Mouse (Mus musculus) myocyte (in vitro differentiated cells): ENCODE results near the gene Stk36. TPM values are rescaled to one million over a fixed set of nuclear protein-coding genes. Genes with fewer than 3 reads are reported as not detected.

Source experiments
- H3K27me3 ChIP-seq: one replicate; pipeline ENCODE4 v1.6.1; 2011; ENCODE audit not compliant: control insufficient read depth, insufficient read depth, insufficient read length
- H3K36me3 ChIP-seq: one replicate; pipeline ENCODE4 v1.6.1; 2011; ENCODE audit not compliant: control insufficient read depth, insufficient read depth
- H3K4me2 ChIP-seq: one replicate; pipeline ENCODE4 v1.6.1; 2011; ENCODE audit warnings: low read depth, control low read depth
- H3K4me3 ChIP-seq: one replicate; pipeline ENCODE4 v1.5.1; 2011; ENCODE audit warnings: mild to moderate bottlenecking, control low read depth, moderate library complexity
- H3K79me2 ChIP-seq: one replicate; pipeline ENCODE4 v1.6.1; 2011; ENCODE audit not compliant: control insufficient read depth, insufficient read depth
- H3ac ChIP-seq: one replicate; pipeline ENCODE4 v1.6.1; 2011; ENCODE audit not compliant: control insufficient read depth, insufficient read length
- CEBPB ChIP-seq: IDR thresholded peaks from 2 replicates; pipeline ENCODE4 v1.6.1; 2011; ENCODE audit warnings: mild to moderate bottlenecking, moderate library complexity; ENCODE audit not compliant: poor library complexity, insufficient read depth, severe bottlenecking
- E2F4 ChIP-seq: IDR thresholded peaks from one replicate; pipeline ENCODE4 v1.6.1; 2011; ENCODE audit warnings: mild to moderate bottlenecking, control low read depth, moderate library complexity; ENCODE audit not compliant: insufficient read depth
- MAX ChIP-seq: IDR thresholded peaks from one replicate; pipeline ENCODE4 v1.6.1; 2011; ENCODE audit warnings: low read depth, mild to moderate bottlenecking, control low read depth
- MYOD1 ChIP-seq, 3 experiments: IDR thresholded peaks; one replicate each; pipeline ENCODE4 v1.6.1; 2011; ENCODE audit warnings: control low read depth in 2 of 3, low read depth in 2 of 3, mild to moderate bottlenecking in 2 of 3, moderate library complexity in 1 of 3; ENCODE audit not compliant: insufficient read length in 2 of 3, control insufficient read depth in 1 of 3
- MYOG ChIP-seq, 3 experiments: IDR thresholded peaks; one replicate each; pipeline ENCODE4 v1.6.1; 2011; ENCODE audit warnings: control low read depth in 2 of 3, low read depth in 2 of 3, mild to moderate bottlenecking in 2 of 3; ENCODE audit not compliant: insufficient read length in 2 of 3, control insufficient read depth in 1 of 3, insufficient read depth in 1 of 3
- POLR2A ChIP-seq: IDR thresholded peaks from one replicate; pipeline ENCODE4 v1.6.1; 2011; ENCODE audit warnings: low read depth, mild to moderate bottlenecking, control low read depth, moderate library complexity; ENCODE audit not compliant: insufficient read length
- POLR2AphosphoS2 ChIP-seq: IDR thresholded peaks from one replicate; pipeline ENCODE4 v1.6.1; 2011; ENCODE audit warnings: low read depth, control low read depth; ENCODE audit not compliant: insufficient read length
- REST ChIP-seq: IDR thresholded peaks from one replicate; pipeline ENCODE4 v1.6.1; 2011; ENCODE audit warnings: mild to moderate bottlenecking, control low read depth, moderate library complexity; ENCODE audit not compliant: insufficient read depth, insufficient read length
- SRF ChIP-seq: IDR thresholded peaks from one replicate; pipeline ENCODE4 v1.6.1; 2011; ENCODE audit warnings: low read depth; ENCODE audit not compliant: control insufficient read depth, insufficient read length
- TCF12 ChIP-seq: IDR thresholded peaks from one replicate; pipeline ENCODE4 v1.6.1; 2011; ENCODE audit warnings: mild to moderate bottlenecking, control low read depth; ENCODE audit not compliant: poor library complexity, insufficient read depth, severe bottlenecking
- TCF3 ChIP-seq: IDR thresholded peaks from one replicate; pipeline ENCODE4 v1.6.1; 2011; ENCODE audit warnings: low read depth, control low read depth; ENCODE audit not compliant: insufficient read length
- USF1 ChIP-seq: IDR thresholded peaks from one replicate; pipeline ENCODE4 v1.6.1; 2011; ENCODE audit warnings: low read depth, mild to moderate bottlenecking, control low read depth, moderate library complexity
- polyA plus RNA-seq: library from polyadenylated mRNA; unstranded; fragments of >200 nt; fragmentation: generic; extraction: Trizol; gene quantifications from one replicate; pipeline ENCODE4 v1.2.1, GENCODE M21; 2012; ENCODE audit warnings: missing spikeins

Stk36 gene
- polyA plus RNA-seq, 1 experiment, result 5.2 TPM

GRCm38 (mm10) chr1:74665153-74665552 is 63.9 kb downstream of the Stk36 start:
- TF ChIP-seq POLR2A (no peak), POLR2AphosphoS2 (no peak), MAX (no peak), TCF12 (no peak), MYOG (IDR thresholded peaks at IDR 0.05; ENCODE audit: control insufficient read depth in 1 of 3, insufficient read depth in 1 of 3, insufficient read length in 2 of 3, low read depth in 2 of 3) (no peak), CEBPB (no peak), MYOD1 (IDR thresholded peaks at IDR 0.05; ENCODE audit: control insufficient read depth in 1 of 3, insufficient read length in 2 of 3, low read depth in 2 of 3) (no peak), REST (no peak), USF1 (no peak)
- Histone ChIP-seq H3K79me2 (peaks cover 61% of the 10 kb centered on the region), H3K4me3 (no peak overlapping the region), H3ac (no peak overlapping the region), H3K4me2 (no peak overlapping the region), H3K27me3 (no peaks in the 10 kb centered on the region), H3K36me3 (no peaks in the 10 kb centered on the region)

- Histone ChIP-seq H3K79me2 (peaks cover 67% of the 10 kb centered on the region), H3K4me3 (no peak overlapping the region), H3ac (no peak overlapping the region), H3K36me3 (no peaks in the 10 kb centered on the region), H3K4me2 (no peak overlapping the region), H3K27me3 (no peaks in the 10 kb centered on the region)
- TF ChIP-seq SRF (no peak), USF1 (no peak), E2F4 (no peak), MAX (no peak), POLR2AphosphoS2 (no peak), CEBPB (no peak), TCF12 (no peak), TCF3 (no peak), MYOG (IDR thresholded peaks at IDR 0.05; ENCODE audit: control insufficient read depth in 1 of 3, insufficient read depth in 1 of 3, insufficient read length in 2 of 3, low read depth in 2 of 3) (no peak)
Observed at GRCm38 (mm10) chr1:74668371-74668770, 67.1 kb downstream of the Stk36 start.

GRCm38 (mm10) chr1:74672731-74673130 is 71.5 kb downstream of the Stk36 start:
- no peak overlapping the region for H3ac ChIP-seq
- H3K27me3 ChIP-seq, result no peaks in the 10 kb centered on the region
- TF ChIP-seq USF1 (no peak), TCF3 (no peak), CEBPB (no peak), POLR2AphosphoS2 (no peak), SRF (no peak), E2F4 (no peak), POLR2A (no peak), REST (no peak), TCF12 (no peak)
- H3K4me2 ChIP-seq, result no peak overlapping the region
- H3K79me2 ChIP-seq, result peaks cover 38% of the 10 kb centered on the region
- H3K36me3 ChIP-seq, result no peaks in the 10 kb centered on the region
- no peak overlapping the region for H3K4me3 ChIP-seq

GRCm38 (mm10) chr1:74676863-74677262 is 75.6 kb downstream of the Stk36 start:
- no peak overlapping the region for H3K4me2 ChIP-seq
- peaks cover 13% of the 10 kb centered on the region for H3K79me2 ChIP-seq
- H3K4me3 ChIP-seq, result no peak overlapping the region
- TF ChIP-seq E2F4 (no peak), POLR2A (no peak), POLR2AphosphoS2 (no peak), MAX (no peak), MYOG (IDR thresholded peaks at IDR 0.05; ENCODE audit: control insufficient read depth in 1 of 3, insufficient read depth in 1 of 3, insufficient read length in 2 of 3, low read depth in 2 of 3) (no peak), REST (no peak), MYOD1 (IDR thresholded peaks at IDR 0.05; ENCODE audit: control insufficient read depth in 1 of 3, insufficient read length in 2 of 3, low read depth in 2 of 3) (no peak)
- no peaks in the 10 kb centered on the region for H3K27me3 ChIP-seq
- H3K36me3 ChIP-seq, result peaks cover 24% of the 10 kb centered on the region
- H3ac ChIP-seq, result no peak overlapping the region

GRCm38 (mm10) chr1:74677843-74678242 is 76.6 kb downstream of the Stk36 start:
- Histone ChIP-seq H3K36me3 (peaks cover 28% of the 10 kb centered on the region), H3K4me2 (no peak overlapping the region), H3K79me2 (peaks cover 5% of the 10 kb centered on the region), H3K4me3 (no peak overlapping the region), H3K27me3 (no peaks in the 10 kb centered on the region), H3ac (no peak overlapping the region)
- TF ChIP-seq POLR2A (no peak), USF1 (no peak), SRF (no peak), MYOG (IDR thresholded peaks at IDR 0.05; ENCODE audit: control insufficient read depth in 1 of 3, insufficient read depth in 1 of 3, insufficient read length in 2 of 3, low read depth in 2 of 3) (no peak), E2F4 (no peak), REST (no peak), POLR2AphosphoS2 (no peak), TCF3 (no peak), MAX (no peak), MYOD1 (IDR thresholded peaks at IDR 0.05; ENCODE audit: control insufficient read depth in 1 of 3, insufficient read length in 2 of 3, low read depth in 2 of 3) (no peak), CEBPB (no peak), TCF12 (no peak)

Other genes with a start within 250 kb of the Stk36 start
- gene Catip, start 239.3 kb upstream of the Stk36 start, polyA plus RNA-seq, result 0.10 TPM
- gene Slc11a1, start 226.2 kb upstream of the Stk36 start, polyA plus RNA-seq, result 1.0 TPM
- gene Ctdsp1, start 209.9 kb upstream of the Stk36 start, polyA plus RNA-seq, result 64.0 TPM
- 0.02 TPM for gene Vil1, start 192.1 kb upstream of the Stk36 start, polyA plus RNA-seq
- 24.4 TPM for gene Cnot9, start 95.4 kb upstream of the Stk36 start, polyA plus RNA-seq
- gene Plcd4, start 58.6 kb upstream of the Stk36 start, polyA plus RNA-seq, result 0.12 TPM
- gene Usp37, start 57.2 kb upstream of the Stk36 start, polyA plus RNA-seq, result 2.9 TPM
- gene Zfp142, start 13.2 kb upstream of the Stk36 start, polyA plus RNA-seq, result 7.1 TPM
- gene Bcs1l, start 13.2 kb upstream of the Stk36 start, polyA plus RNA-seq, result 22.7 TPM
- gene Rnf25, start within 50 bp of the Stk36 start, polyA plus RNA-seq, result 32.8 TPM
- gene Ttll4, start 60.3 kb downstream of the Stk36 start, polyA plus RNA-seq, result 5.1 TPM
- 0.42 TPM for gene Cyp27a1, start 112.1 kb downstream of the Stk36 start, polyA plus RNA-seq
- gene Prkag3, start 147.8 kb downstream of the Stk36 start, polyA plus RNA-seq, result 24.6 TPM
- 3.1 TPM for gene Wnt6, start 170.4 kb downstream of the Stk36 start, polyA plus RNA-seq
- 44.0 TPM for gene Wnt10a, start 190.1 kb downstream of the Stk36 start, polyA plus RNA-seq